Mouse (Mus musculus) midbrain, embryonic 10.5 days (tissue): ENCODE results near the gene Stil. TPM values are rescaled to one million over a fixed set of nuclear protein-coding genes. Genes with fewer than 3 reads are reported as not detected.
"Not testable (repeated sequence)": the region's sequence is repeated elsewhere in the genome, so short reads cannot be mapped to it uniquely, and the experiment has no call there.

Experiments
- DNase-seq: peaks from one replicate; pipeline ENCODE4 v3.0.0-alpha.2; 2017; ENCODE audit warnings: low spot score
- H3K27ac ChIP-seq: fragments of 300-500 bp; sonication (generic); replicated peaks from 2 replicates; pipeline ENCODE4 v1.5.1; 2016; ENCODE audit warnings: mild to moderate bottlenecking
- H3K27me3 ChIP-seq: fragments of 300-500 bp; sonication (generic); 2 replicates; pipeline ENCODE4 v1.6.1; 2016; ENCODE audit warnings: low read depth, mild to moderate bottlenecking; ENCODE audit not compliant: poor library complexity, severe bottlenecking
- H3K36me3 ChIP-seq: fragments of 300-500 bp; sonication (generic); 2 replicates; pipeline ENCODE4 v1.6.1; 2016; ENCODE audit warnings: mild to moderate bottlenecking, moderate library complexity
- H3K4me1 ChIP-seq: fragments of 300-500 bp; sonication (generic); 2 replicates; pipeline ENCODE4 v1.6.1; 2016
- H3K4me3 ChIP-seq: fragments of 300-500 bp; sonication (generic); 2 replicates; pipeline ENCODE4 v1.5.1; 2016; ENCODE audit warnings: mild to moderate bottlenecking, moderate library complexity
- H3K9me3 ChIP-seq: fragments of 300-500 bp; sonication (generic); replicated peaks from 2 replicates; pipeline ENCODE4 v1.6.1; 2016; ENCODE audit warnings: mild to moderate bottlenecking
- WGBS: fragments of 180-500 bp; shearing (Covaris S2); methylation state at CpG from one replicate; pipeline ENCODE4 v1.1.7; 2016; 5-methylcytosine and 5-hydroxymethylcytosine counted together
- polyA plus RNA-seq: library from polyadenylated mRNA; unstranded; fragments of >200 nt; fragmentation: Nextera tagmentation; extraction: Ambion mirVana; gene quantifications from 2 replicates; pipeline ENCODE4 v1.2.1, GENCODE M21; 2016

Gene Stil
- polyA plus RNA-seq, result 19.0 and 21.3 TPM in 2 replicates

DNA sequence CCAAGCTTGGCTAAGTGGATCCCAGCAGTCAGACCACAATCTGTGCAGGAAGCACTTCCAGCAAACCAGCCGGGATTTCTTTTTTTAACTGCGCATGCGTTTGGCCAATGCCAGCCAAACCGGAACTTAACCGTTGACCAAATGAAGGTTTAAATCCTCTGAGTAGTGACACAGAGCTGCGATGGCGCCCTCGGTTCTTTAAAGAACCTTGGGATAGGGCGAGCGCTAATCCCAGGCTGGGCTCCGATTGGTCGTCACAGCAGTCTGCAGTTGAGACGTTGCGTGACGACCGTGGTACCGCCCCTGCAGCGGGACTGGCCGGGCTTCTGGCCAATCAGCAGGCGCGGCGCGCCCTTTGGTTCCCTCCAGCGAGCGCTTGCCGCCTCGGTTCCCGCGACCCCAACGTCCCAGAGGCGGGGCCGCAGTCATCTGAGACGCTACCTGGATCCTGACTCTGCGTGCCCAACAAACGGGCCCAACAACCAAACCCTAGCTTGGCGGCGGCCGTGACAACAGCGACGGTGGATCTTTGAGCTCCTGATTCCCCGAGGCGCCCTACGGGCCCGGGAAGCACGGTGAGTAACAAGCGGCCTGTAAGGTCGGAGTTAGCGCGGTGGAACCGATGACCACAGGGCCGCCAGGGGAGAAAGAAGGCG is at the start of gene Stil:
Gene Stil, plus strand, starts transcription at position 387 of the 656 bp plus-strand sequence.
- H3K27ac ChIP-seq, result peak within 1 kb of the TSS; percentile 94
- peaks cover 25% of the 10 kb centered on the region for H3K4me1 ChIP-seq
- peak within 1 kb of the TSS; percentile 85 for H3K4me3 ChIP-seq
- H3K9me3 ChIP-seq, result no peaks in the 10 kb centered on the region
- under 1% methylated on average over 52 of the region's 52 CpGs for WGBS
- H3K36me3 ChIP-seq, result peaks cover 24% of the 10 kb centered on the region
- peak; percentile 98 for DNase-seq
- H3K27me3 ChIP-seq, result no peaks in the 10 kb centered on the region

DNA sequence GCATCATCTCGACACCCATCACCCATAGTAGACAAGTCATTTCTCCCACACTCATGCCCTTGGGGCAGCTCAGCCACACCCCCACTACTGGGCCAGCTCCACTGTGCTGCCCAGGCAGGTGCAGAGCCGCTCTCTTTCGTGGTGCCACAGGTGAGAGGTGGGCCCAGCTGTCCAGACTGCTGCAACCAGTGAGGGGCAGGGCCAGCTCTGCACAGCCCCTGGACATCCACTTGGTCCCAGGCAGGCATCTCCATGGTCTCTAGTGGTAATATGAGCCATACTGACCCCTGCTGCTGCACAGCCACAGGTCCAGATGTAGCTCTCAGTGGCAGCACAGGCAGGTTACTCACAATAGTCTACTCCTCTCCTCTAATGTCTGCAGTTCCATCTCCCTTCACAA is 46.8 kb upstream of the Stil start:
- Histone ChIP-seq H3K27ac (no peak overlapping the region), H3K36me3 (no peaks in the 10 kb centered on the region), H3K4me1 (no peaks in the 10 kb centered on the region), H3K4me3 (no peak overlapping the region), H3K9me3 (no peaks in the 10 kb centered on the region), H3K27me3 (peaks cover 11% of the 10 kb centered on the region)
- WGBS, result 83% methylated on average over 3 of the region's 3 CpGs
- DNase-seq, result no peak

DNA sequence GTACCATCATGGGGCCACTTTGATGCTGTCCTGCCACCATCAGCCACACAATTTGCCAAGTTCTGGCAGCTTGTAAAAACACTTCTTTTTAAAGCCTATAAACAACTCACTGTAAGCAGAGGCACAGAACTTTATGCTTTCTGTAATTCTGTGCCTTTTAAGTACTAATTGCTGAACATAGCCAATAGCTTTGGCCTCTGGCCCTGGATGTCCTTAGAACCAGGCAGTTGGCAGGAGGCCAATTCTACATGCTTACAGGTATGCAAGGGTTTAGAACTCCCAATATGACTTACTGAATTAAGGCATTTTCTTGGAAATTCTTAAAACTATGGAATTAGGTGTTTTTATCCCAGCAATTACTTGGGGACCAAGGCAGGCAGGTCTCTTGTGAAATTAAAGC is 42.6 kb upstream of the Stil start:
- Histone ChIP-seq H3K27ac (no peak overlapping the region), H3K4me1 (no peaks in the 10 kb centered on the region), H3K27me3 (no peaks in the 10 kb centered on the region), H3K36me3 (peaks cover 30% of the 10 kb centered on the region), H3K9me3 (no peaks in the 10 kb centered on the region), H3K4me3 (no peak overlapping the region)
- no peak for DNase-seq

DNA sequence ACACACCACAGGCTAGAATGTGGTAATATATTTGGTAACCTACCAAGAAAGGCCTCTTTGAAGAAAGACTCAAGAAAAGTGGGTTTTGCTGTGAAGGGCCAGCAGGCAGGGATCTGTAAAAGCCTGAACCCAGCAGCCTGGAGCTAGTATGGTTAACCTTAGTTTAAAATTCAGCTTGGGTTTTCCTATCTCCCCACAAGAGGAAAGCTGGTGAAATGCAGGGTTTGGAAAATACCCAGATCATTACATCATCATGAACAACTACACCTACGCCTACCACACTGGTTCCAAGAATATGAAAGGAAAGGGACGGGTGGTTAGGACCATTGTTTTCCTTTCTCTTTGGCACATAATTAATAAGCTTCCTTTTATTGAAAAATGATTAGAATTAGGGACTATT is 41.7 kb upstream of the Stil start:
- DNase-seq, result no peak
- Histone ChIP-seq H3K27ac (no peak overlapping the region), H3K36me3 (peaks cover 38% of the 10 kb centered on the region), H3K4me1 (no peaks in the 10 kb centered on the region), H3K4me3 (no peak overlapping the region), H3K27me3 (no peaks in the 10 kb centered on the region), H3K9me3 (no peaks in the 10 kb centered on the region)
- WGBS, result 86% methylated on average over 2 of the region's 2 CpGs

DNA sequence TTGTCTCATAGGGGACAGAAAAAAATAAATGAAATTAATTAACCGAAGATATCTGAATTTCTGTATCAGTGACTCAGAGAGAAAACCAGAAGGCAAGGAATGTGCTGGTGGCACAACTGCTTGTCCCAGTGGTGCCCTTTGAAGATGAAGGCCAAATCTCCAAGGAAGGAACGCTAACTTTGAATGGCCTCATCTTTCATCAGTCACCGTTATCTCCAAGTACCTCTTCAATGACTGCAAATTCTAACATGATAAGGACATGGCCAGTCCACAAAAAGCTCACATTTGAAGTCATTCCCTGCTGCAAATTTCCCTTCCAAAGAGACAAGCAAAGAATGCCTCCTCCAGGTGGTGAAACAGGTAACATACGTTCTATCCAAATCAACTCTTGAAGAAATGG is 41.2 kb upstream of the Stil start:
- Histone ChIP-seq H3K27me3 (no peaks in the 10 kb centered on the region), H3K27ac (no peak overlapping the region), H3K36me3 (peaks cover 39% of the 10 kb centered on the region), H3K4me3 (no peak overlapping the region), H3K9me3 (no peaks in the 10 kb centered on the region), H3K4me1 (no peaks in the 10 kb centered on the region)
- no peak for DNase-seq
- 96% methylated on average over 4 of the region's 4 CpGs for WGBS

DNA sequence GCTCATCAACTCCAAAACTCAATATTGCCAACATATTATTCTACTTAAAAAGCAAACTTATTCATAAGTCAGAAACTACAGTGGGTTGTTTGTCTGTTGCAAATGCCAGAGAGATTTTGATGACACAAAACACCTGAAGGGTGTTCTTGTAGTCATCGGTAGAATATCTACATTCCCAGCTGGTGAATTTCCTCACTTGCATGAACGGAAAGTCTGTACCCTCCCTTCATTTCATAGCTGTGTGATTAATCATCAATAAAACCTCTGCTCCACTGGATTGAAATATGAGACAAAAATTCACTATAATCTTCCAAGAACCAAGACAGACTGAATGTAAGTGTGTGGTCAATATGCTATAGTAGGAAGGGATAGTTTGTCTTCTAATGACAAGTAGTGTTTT is 40.4 kb upstream of the Stil start:
- Histone ChIP-seq H3K27ac (no peak overlapping the region), H3K27me3 (no peaks in the 10 kb centered on the region), H3K4me1 (no peaks in the 10 kb centered on the region), H3K4me3 (no peak overlapping the region), H3K36me3 (peaks cover 45% of the 10 kb centered on the region), H3K9me3 (no peaks in the 10 kb centered on the region)
- 91% methylated on average over 2 of the region's 2 CpGs for WGBS
- DNase-seq, result no peak

DNA sequence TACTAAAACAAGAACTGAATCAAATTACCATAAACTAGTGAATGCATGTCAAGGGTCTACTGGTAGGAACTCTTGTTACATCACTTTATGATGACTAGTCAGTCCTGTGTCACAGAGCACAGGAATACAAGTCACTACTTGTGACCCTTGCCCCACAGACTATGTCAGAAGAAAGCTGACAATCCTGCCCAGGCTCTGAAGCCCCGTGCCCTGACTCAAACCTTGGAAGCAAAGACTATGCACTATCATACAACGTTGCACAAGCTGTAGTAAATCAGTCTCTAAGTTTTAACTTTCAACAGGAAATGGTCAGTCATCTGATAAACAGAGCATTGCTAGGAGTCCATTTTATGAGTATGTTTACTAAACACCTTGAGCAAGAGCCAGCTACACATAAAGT is 39.1 kb upstream of the Stil start:
- WGBS, result 91% methylated on average over 2 of the region's 2 CpGs
- not testable (repeated sequence) for DNase-seq

DNA sequence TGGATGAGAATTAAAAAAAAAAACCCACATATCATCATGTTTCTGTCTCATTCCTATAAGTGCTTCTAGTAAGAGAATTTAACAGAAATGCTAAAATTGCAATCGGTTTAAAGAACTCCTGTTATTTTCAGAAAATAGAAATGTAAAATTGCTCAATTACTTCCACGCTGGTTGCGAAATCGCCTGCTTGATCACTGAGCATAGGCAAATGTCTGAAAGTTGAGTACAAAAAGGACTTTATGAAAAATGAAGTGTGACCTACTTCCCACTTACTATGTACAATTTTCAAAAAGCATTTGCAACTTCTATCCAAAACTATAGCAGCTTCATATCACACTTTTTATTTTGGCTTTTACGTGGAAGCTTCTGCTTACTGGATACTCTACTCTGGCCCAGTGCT is 29.2 kb upstream of the Stil start:
- DNase-seq, result no peak
- WGBS, result 97% methylated on average over 5 of the region's 5 CpGs
- no peaks in the 10 kb centered on the region for H3K27me3 ChIP-seq
- no peak overlapping the region for H3K4me3 ChIP-seq
- no peaks in the 10 kb centered on the region for H3K4me1 ChIP-seq
- H3K36me3 ChIP-seq, result peaks cover 36% of the 10 kb centered on the region
- H3K9me3 ChIP-seq, result no peaks in the 10 kb centered on the region
- no peak overlapping the region for H3K27ac ChIP-seq

More for the DNA sequence above, 39.1 kb upstream of the Stil start:
- peaks cover 59% of the 10 kb centered on the region for H3K36me3 ChIP-seq
- H3K4me1 ChIP-seq, H3K27me3 ChIP-seq, H3K4me3 ChIP-seq, H3K27ac ChIP-seq, H3K9me3 ChIP-seq: not testable (repeated sequence)

DNA sequence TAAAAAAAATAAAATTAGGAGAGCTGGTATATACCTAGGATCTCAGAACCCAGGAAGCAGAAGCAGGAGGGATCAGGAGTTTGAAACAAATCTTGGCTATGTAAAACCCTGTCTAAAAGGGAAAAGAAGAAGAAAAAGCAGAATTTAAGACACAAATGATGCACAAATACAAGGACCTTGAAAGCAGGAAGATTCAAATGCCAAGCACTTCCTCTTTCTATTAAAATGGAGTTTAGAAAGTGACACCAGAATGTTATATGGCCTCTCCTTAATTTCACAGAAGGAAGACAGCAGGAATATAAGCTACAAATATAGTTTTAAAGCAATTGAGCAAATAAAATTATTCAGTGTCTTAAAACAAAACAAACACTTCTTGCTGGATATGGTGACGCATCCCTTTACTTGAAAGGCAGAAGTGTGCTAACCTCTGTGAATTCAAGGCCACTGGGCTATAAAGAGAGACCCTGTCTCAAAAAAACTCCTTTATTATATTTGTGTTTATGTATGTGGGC is 26.7 kb upstream of the Stil start:
- DNase-seq, result no peak
- no peak overlapping the region for H3K4me3 ChIP-seq
- no peak overlapping the region for H3K27ac ChIP-seq
- WGBS, result 89% methylated on average over 1 of the region's 1 CpGs
- peaks cover 10% of the 10 kb centered on the region for H3K36me3 ChIP-seq
- no peaks in the 10 kb centered on the region for H3K4me1 ChIP-seq
- no peaks in the 10 kb centered on the region for H3K9me3 ChIP-seq
- H3K27me3 ChIP-seq, result no peaks in the 10 kb centered on the region

DNA sequence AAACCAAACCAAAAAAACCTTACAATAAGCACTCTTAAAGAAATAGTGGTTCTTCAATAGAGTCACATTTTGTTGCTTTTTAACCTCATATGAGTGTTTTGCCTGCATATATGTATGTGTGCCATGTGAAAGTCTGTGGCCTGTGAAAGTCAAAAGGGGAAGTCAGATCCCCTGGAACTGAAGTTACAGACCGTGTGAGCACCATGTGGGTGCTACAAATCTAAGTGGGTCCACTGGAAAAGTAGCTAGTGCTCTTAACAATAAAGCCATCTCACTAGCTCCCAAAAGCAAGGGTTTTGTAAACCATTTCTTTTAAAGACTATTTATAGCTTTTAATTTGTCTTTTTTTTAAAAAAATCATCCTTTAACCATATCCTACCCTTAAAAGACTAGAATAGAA is 17.3 kb upstream of the Stil start:
- no peak for DNase-seq
- no peak overlapping the region for H3K4me3 ChIP-seq
- H3K36me3 ChIP-seq, result no peaks in the 10 kb centered on the region
- H3K4me1 ChIP-seq, result peaks cover 21% of the 10 kb centered on the region
- H3K27ac ChIP-seq, result no peak overlapping the region
- 96% methylated on average over 1 of the region's 1 CpGs for WGBS
- H3K9me3 ChIP-seq, result no peaks in the 10 kb centered on the region
- H3K27me3 ChIP-seq, result no peaks in the 10 kb centered on the region

DNA sequence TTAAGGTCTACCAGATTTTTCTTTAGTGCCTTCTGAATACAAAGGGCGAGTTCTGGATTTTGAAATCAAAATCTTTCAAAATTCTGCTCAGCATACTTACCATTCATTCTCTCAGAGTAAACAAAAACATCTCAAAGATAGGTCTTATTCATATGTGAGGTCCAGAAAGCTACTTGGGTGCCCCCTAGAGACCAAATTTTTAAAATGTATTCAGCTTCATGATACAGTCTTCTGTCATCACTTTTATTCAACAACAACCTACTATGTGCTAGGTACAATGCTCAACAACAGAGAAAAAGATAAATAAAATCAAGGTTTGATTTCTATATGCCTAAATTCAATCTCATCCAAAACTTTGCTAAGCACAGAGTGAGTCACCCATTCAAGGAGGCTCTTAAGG is 16.9 kb upstream of the Stil start:
- Histone ChIP-seq H3K27ac (no peak overlapping the region), H3K36me3 (no peaks in the 10 kb centered on the region), H3K4me1 (peaks cover 23% of the 10 kb centered on the region), H3K9me3 (no peaks in the 10 kb centered on the region), H3K27me3 (no peaks in the 10 kb centered on the region), H3K4me3 (no peak overlapping the region)
- 80% methylated on average over 1 of the region's 1 CpGs for WGBS
- DNase-seq, result no peak

DNA sequence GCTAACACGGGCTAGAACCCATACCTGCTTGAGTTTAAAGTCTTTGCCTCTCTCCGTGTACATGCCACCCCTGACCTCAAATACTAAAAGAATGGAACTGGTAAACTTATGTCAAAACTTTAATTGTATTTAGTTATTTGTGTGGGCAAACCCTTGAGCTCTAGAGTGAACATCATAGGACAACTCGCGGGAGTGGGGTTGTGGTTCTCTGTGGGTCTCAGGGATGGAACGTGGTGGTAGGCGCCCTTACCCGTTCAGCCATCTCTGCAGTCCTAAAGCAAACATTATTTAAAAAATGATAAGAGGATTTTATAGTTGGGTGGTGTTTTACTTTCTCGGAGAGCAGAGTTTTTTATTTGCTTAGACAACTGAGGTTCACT is 13.8 kb upstream of the Stil start:
- H3K36me3 ChIP-seq, result no peaks in the 10 kb centered on the region
- 3% methylated on average over 8 of the region's 8 CpGs for WGBS
- H3K9me3 ChIP-seq, result no peaks in the 10 kb centered on the region
- DNase-seq, result no peak
- no peaks in the 10 kb centered on the region for H3K27me3 ChIP-seq
- H3K4me1 ChIP-seq, result peaks cover 23% of the 10 kb centered on the region
- H3K4me3 ChIP-seq, result peak overlapping the region; percentile 87
- H3K27ac ChIP-seq, result peak overlapping the region; percentile 99

DNA sequence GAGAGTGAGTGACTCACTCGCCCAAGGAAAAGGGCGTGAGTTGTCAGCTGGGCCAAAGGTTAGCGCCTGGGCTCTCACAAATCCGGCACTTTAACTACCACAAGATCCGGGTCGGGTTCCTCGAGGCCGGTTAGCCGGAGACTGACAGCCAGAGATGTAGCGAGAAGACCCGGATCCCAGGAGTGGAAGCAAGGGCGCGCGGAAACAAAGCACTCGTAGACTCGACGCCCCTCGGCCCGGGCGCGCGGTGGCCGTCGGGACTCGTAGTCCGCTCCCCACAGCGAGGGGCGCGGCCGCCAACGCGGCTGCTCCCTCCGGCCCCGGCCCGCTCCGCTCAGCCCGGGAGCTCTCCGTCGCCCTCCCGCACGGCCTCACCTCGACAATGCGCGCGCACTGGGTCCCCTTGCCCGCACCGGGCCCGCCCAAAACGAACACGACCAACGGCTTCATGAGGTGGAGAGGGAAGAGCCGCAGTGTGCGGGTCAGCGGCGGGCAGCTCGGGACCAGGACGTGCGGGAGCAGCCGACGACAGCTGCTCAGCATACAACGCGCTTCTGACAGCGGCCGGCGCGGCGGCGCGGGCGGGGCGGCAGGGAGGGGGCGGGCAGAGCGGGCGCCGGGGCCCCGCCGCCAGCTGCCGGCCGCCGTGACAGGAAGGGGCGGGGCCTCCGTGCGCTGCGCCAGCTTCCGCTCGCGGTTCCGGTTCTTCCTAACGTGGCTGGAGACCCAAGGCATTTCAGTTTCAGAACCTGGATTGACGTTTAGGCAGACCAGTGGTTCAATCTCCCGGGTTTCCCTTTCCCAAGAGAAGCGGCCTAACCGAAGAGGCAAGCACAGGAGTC is 13.1 kb upstream of the Stil start, which contains the start of gene Cmpk1:
Gene Cmpk1, minus strand, starts transcription at position 651 of the 842 bp plus-strand sequence.
- Histone ChIP-seq H3K27ac (peak within 1 kb of the TSS; percentile 99), H3K9me3 (no peaks in the 10 kb centered on the region), H3K4me1 (peaks cover 23% of the 10 kb centered on the region), H3K36me3 (no peaks in the 10 kb centered on the region), H3K4me3 (peak within 1 kb of the TSS; percentile 87), H3K27me3 (no peaks in the 10 kb centered on the region)
- peak; percentile 85 for DNase-seq
- under 1% methylated on average over 92 of the region's 93 CpGs for WGBS
